Mouse (Mus musculus): ENCODE data around the gene Lonp2. TPM values are rescaled to one million over a fixed set of nuclear protein-coding genes. Genes with fewer than 3 reads are reported as not detected.

Lonp2 gene
- 41.9 and 48.2 TPM in 2 replicates for polyA plus RNA-seq (2011; ENCODE audit: insufficient read length, low read depth, missing spikeins)

DNA sequence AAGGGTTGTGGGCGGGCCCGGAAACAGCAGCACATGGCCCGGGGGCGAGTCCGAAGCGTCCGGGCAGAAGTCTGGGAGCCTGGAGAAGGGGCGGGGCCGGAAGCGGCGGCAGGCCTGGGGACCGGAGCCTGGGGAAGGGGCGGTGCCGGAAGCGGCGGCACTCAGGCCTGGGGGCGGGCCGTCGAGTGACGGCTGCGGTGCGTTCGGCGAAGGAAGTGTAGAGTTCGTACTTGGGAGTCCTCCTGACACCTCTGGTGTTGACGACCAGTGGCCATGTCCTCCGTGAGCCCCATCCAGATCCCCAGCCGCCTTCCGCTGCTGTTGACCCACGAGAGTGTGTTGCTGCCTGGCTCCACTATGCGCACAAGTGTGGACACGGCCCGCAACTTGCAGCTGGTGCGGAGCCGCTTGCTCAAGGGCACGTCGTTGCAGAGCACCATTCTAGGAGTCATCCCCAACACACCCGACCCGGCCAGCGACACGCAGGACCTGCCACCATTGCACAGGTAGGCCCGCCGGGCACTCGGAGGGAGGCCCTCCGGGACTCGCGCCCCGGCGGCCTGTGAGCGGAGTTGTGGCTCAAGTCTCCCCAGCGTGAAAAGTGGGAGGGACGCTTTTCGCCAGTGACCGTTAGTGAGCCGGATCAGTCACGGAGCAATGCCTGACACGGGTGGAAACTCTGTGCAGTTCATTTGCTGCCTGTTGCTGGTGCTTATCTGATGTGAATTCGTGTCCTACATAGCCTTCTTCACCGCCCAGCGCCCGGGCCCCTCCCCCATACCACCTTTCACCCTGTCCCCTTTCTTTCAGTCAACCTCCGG, at the start of gene Lonp2:
Gene Lonp2, plus strand, starts transcription at position 133 of the 821 bp plus-strand sequence.
- TF ChIP-seq CTCF (IDR thresholded peaks at IDR 0.05; ENCODE audit: borderline replicate concordance, insufficient read depth, low read length): no peak
- TF ChIP-seq POLR2A (IDR thresholded peaks at IDR 0.05; ENCODE audit: low read depth, low read length): peak; percentile 82
- peak within 1 kb of the TSS; percentile 60 for H3K27ac ChIP-seq (ENCODE audit: insufficient read depth, low read length)
- peak within 1 kb of the TSS; percentile 86 for H3K4me3 ChIP-seq (ENCODE audit: insufficient read depth, low read length)
- 0 out of 2 replicates have a peak, but pooled peaks cover 3% of the 10 kb centered on the region for H3K4me1 ChIP-seq (ENCODE audit: control insufficient read depth, insufficient read depth, low read length)

DNA sequence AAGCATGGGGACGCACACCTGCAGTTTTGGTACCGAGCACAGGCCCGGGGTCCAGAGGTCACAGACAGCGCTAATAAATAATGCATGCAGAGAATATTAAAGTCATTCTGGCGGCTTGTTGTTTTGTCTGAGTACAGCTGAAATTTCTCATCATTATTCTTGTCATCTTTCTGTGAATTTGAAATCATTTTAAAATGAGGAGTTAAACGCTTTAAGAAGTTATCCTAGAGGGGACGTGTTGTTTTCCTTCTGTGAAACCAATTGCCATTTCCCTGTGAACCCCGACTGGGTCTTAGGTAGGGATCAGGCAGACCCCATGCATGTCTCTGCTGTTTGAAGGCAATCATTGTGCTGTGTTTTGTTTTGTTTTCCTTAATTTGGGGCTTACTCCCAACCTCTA, 46.3 kb upstream of the Lonp2 start:
- H3K4me1 ChIP-seq (ENCODE audit: control insufficient read depth, insufficient read depth, low read length): no peaks in the 10 kb centered on the region; the same call in 1 of the 2 replicates
- no peak overlapping the region for H3K27ac ChIP-seq (ENCODE audit: insufficient read depth, low read length)
- no peak overlapping the region for H3K4me3 ChIP-seq (ENCODE audit: insufficient read depth, low read length)
- TF ChIP-seq CTCF (IDR thresholded peaks at IDR 0.05; ENCODE audit: borderline replicate concordance, insufficient read depth, low read length): no peak
- TF ChIP-seq POLR2A (IDR thresholded peaks at IDR 0.05; ENCODE audit: low read depth, low read length): no peak

DNA sequence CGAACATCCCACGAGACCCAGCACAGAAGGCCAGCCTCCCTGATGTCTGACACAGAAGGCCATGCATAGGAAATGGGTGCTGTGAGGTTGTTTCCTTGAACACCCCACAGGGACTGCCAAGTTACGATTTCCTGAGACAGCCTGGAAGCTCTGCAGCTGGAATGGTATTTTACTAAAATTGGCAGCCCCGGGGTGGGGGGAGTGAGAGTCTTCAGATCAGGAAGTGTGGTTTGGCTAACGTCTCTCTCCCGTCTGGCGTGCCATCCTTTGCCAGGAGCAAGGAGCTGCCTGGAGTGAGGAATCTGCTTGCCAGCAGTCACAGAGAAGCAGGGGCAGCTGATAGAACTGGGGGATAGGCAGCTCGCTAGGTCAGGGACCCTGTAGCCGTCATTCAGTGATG, 45.8 kb upstream of the Lonp2 start:
- Histone ChIP-seq H3K4me3 (ENCODE audit: insufficient read depth, low read length) (no peak overlapping the region), H3K4me1 (ENCODE audit: control insufficient read depth, insufficient read depth, low read length) (no peaks in the 10 kb centered on the region; the same call in 1 of the 2 replicates), H3K27ac (ENCODE audit: insufficient read depth, low read length) (no peak overlapping the region)
- TF ChIP-seq POLR2A (IDR thresholded peaks at IDR 0.05; ENCODE audit: low read depth, low read length) (no peak), CTCF (IDR thresholded peaks at IDR 0.05; ENCODE audit: borderline replicate concordance, insufficient read depth, low read length) (no peak)

DNA sequence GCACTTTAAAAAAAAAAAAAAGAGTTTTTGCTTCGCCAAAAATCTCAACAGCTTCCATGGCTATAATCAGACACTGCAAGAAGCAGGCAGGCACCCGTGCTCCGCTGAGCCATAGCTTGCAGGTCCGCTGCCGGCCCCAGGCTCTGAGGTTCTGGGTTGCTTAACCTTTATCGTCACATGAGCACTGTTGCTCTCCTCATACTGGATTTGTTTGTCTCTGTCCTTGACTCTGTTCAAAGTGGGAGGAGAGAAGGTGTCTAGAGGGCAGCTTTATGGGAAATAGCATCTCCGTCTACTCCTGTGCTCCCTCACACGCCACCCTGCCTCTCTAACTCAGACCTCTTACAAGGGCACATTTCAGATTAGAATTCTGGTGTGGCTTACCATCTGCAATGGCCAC, 45.1 kb upstream of the Lonp2 start:
- Histone ChIP-seq H3K4me1 (ENCODE audit: control insufficient read depth, insufficient read depth, low read length) (no peaks in the 10 kb centered on the region; the same call in 1 of the 2 replicates), H3K4me3 (ENCODE audit: insufficient read depth, low read length) (no peak overlapping the region), H3K27ac (ENCODE audit: insufficient read depth, low read length) (no peak overlapping the region)
- no peak for TF ChIP-seq POLR2A (IDR thresholded peaks at IDR 0.05; ENCODE audit: low read depth, low read length)
- TF ChIP-seq CTCF (IDR thresholded peaks at IDR 0.05; ENCODE audit: borderline replicate concordance, insufficient read depth, low read length): no peak

DNA sequence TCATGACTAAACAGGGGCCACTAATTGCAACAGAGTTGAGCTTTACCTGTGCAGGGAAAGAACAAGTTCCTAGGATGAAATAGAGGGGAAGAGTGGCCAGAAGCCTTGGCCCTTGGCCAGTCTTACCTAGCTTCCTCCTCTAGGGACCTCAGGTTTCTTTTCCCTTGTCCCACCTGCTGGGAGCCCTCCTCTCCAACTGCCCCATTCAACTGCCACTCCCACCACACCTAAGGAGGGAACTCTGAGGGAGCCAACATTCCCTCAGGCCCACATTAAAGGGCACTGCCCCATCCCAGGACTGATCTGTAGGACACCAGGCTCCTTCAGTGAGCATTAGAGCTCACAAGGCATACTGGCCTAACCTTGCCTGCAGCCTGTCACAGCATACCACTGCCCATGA, 43.4 kb upstream of the Lonp2 start, which contains the start of gene Abcc12:
Gene Abcc12, minus strand, starts transcription at position 229 of the 400 bp plus-strand sequence.
- TF ChIP-seq POLR2A (IDR thresholded peaks at IDR 0.05; ENCODE audit: low read depth, low read length) (no peak), CTCF (IDR thresholded peaks at IDR 0.05; ENCODE audit: borderline replicate concordance, insufficient read depth, low read length) (no peak)
- no peak within 1 kb of the TSS for H3K4me3 ChIP-seq (ENCODE audit: insufficient read depth, low read length)
- no peaks in the 10 kb centered on the region; the same call in 1 of the 2 replicates for H3K4me1 ChIP-seq (ENCODE audit: control insufficient read depth, insufficient read depth, low read length)
- no peak within 1 kb of the TSS for H3K27ac ChIP-seq (ENCODE audit: insufficient read depth, low read length)

DNA sequence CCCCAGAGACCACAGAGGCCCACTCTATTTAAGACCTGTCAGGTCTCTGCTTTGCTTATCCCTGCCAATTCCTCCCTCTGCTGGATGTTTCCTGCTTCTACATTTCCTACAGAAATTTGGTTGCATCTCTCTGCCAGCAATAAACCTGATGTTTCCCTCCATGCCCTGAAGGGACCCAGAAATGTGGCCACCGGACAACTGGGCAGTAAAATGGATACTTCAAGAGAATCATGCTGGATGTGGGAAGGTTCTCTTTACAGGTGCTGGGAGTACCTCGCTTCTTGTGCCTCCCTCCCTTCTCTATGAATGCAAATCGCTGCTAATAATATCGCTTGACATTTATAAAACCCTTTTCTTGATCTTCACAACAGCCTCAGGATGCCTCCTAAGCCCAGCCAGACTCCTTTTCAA, 41.9 kb upstream of the Lonp2 start:
- no peak overlapping the region for H3K4me3 ChIP-seq (ENCODE audit: insufficient read depth, low read length)
- TF ChIP-seq POLR2A (IDR thresholded peaks at IDR 0.05; ENCODE audit: low read depth, low read length): no peak
- TF ChIP-seq CTCF (IDR thresholded peaks at IDR 0.05; ENCODE audit: borderline replicate concordance, insufficient read depth, low read length): no peak
- no peaks in the 10 kb centered on the region; the same call in 1 of the 2 replicates for H3K4me1 ChIP-seq (ENCODE audit: control insufficient read depth, insufficient read depth, low read length)
- no peak overlapping the region for H3K27ac ChIP-seq (ENCODE audit: insufficient read depth, low read length)

DNA sequence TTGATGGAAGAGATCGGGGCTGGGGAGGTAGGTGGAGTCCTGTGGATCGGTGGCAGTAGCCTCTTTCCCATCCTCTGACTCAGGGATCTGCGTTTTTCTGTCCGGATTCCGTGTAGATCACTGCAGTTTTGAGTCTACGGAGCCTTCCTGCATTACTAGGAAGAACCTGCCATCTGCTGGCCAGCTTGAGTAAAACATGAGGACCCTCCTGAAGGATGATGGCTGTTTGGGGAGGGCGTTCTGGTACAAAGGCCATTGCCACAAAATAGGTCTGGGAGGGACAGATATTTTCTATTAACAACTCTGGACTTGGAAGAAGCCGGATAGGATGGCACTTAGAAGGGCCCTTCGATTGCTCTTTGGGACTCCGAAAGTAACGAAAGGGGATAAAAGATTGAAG, 38.7 kb upstream of the Lonp2 start:
- Histone ChIP-seq H3K4me3 (ENCODE audit: insufficient read depth, low read length) (peak overlapping the region; percentile 44), H3K4me1 (ENCODE audit: control insufficient read depth, insufficient read depth, low read length) (no peaks in the 10 kb centered on the region), H3K27ac (ENCODE audit: insufficient read depth, low read length) (no peak overlapping the region)
- TF ChIP-seq CTCF (IDR thresholded peaks at IDR 0.05; ENCODE audit: borderline replicate concordance, insufficient read depth, low read length) (peak; percentile 32; the same call in 1 of the 2 replicates), POLR2A (IDR thresholded peaks at IDR 0.05; ENCODE audit: low read depth, low read length) (no peak)

DNA sequence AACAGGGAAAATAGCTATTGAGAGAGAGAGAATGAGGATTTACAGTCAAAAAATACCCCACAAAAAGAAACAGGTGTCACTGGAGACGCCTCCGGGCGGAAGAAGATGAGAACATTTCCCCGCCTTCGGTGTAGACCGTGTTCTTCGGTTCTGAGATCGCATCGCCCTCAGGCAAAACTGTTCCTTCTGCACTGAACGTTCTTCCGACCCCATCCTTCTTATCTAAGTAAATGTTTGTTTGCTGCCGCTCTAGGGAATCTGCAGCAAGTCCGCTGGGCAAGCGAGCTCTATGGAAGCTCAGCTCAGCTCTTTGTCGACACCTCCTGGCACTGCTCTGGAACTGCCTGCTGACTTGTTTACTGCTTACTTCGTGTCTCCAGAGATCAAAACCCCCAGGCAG, 38.3 kb upstream of the Lonp2 start:
- Histone ChIP-seq H3K4me1 (ENCODE audit: control insufficient read depth, insufficient read depth, low read length) (no peaks in the 10 kb centered on the region), H3K27ac (ENCODE audit: insufficient read depth, low read length) (no peak overlapping the region), H3K4me3 (ENCODE audit: insufficient read depth, low read length) (peak overlapping the region; percentile 44)
- TF ChIP-seq CTCF (IDR thresholded peaks at IDR 0.05; ENCODE audit: borderline replicate concordance, insufficient read depth, low read length): peak; percentile 88
- no peak for TF ChIP-seq POLR2A (IDR thresholded peaks at IDR 0.05; ENCODE audit: low read depth, low read length)

DNA sequence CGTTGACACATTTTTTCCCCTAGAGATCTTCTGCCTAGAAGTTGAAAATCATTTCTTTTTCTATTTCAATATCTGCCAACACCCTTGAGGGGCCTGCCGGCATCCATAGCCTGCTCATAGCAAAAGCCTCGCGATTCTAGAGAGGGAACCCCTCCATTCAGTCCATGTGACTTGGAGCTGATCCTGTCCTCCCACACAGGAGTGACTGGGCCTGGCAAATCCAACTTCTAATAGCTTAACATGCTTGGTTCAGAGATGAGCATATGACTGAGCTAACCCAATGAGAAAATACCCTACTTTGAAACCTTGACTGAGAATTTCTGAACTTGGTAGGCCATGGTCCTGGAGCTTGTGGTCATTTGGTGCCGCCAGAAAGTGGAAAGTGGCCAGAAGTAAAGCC, 37.8 kb upstream of the Lonp2 start:
- Histone ChIP-seq H3K27ac (ENCODE audit: insufficient read depth, low read length) (peak overlapping the region; percentile 19; the same call in 1 of the 2 replicates), H3K4me3 (ENCODE audit: insufficient read depth, low read length) (no peak overlapping the region), H3K4me1 (ENCODE audit: control insufficient read depth, insufficient read depth, low read length) (no peaks in the 10 kb centered on the region)
- TF ChIP-seq POLR2A (IDR thresholded peaks at IDR 0.05; ENCODE audit: low read depth, low read length) (no peak), CTCF (IDR thresholded peaks at IDR 0.05; ENCODE audit: borderline replicate concordance, insufficient read depth, low read length) (no peak)

DNA sequence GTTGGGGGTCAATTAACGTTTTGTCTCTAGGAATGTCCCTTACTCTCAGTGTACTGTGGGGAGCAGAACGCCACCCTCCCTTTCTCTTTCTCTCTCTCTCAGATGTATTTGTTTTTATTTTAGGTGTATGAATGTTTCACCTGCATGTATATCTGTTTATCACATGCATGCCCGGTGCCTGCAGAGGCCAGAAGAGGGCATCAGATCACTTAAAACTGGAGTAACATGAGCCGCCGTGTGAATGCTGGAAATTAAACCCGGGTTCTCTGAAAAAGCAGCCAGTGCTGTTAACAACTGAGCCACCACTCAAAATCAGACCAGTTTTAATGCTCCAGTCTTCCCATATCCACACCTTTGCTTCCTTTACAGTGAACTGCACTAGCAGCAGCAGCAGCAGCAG, 37.2 kb upstream of the Lonp2 start:
- H3K4me1 ChIP-seq (ENCODE audit: control insufficient read depth, insufficient read depth, low read length): no peaks in the 10 kb centered on the region
- TF ChIP-seq CTCF (IDR thresholded peaks at IDR 0.05; ENCODE audit: borderline replicate concordance, insufficient read depth, low read length): no peak
- no peak for TF ChIP-seq POLR2A (IDR thresholded peaks at IDR 0.05; ENCODE audit: low read depth, low read length)
- H3K27ac ChIP-seq (ENCODE audit: insufficient read depth, low read length): no peak overlapping the region
- H3K4me3 ChIP-seq (ENCODE audit: insufficient read depth, low read length): no peak overlapping the region

Data from embryonic fibroblast, embryonic 13.5 days (primary cell).